Mouse (Mus musculus) thymus, adult 2 months (tissue): ENCODE data around the gene Gm49601. TPM values are rescaled to one million over a fixed set of nuclear protein-coding genes. Genes with fewer than 3 reads are reported as not detected.

Source experiments
- DNase-seq: peaks from one replicate; pipeline ENCODE4 v3.0.0; 2021
- H3K27ac ChIP-seq: fragments of 200-500 bp; 2 replicates; pipeline ENCODE4 v1.5.1; 2012; ENCODE audit warnings: low read length, control low read depth; ENCODE audit not compliant: control insufficient read depth, insufficient read depth
- H3K27me3 ChIP-seq: fragments of 200-500 bp; 2 replicates; pipeline ENCODE4 v1.6.1; 2012; ENCODE audit warnings: mild to moderate bottlenecking, low read length, moderate library complexity, mixed read lengths; ENCODE audit not compliant: control insufficient read depth, insufficient read depth
- H3K36me3 ChIP-seq: fragments of 200-500 bp; 2 replicates; pipeline ENCODE4 v1.6.1; 2012; ENCODE audit warnings: mild to moderate bottlenecking, low read length, moderate library complexity; ENCODE audit not compliant: control insufficient read depth, insufficient read depth
- H3K4me1 ChIP-seq: fragments of 200-500 bp; replicated peaks from 2 replicates; pipeline ENCODE4 v1.6.1; 2012; ENCODE audit warnings: low read length; ENCODE audit not compliant: control insufficient read depth, insufficient read depth
- H3K4me3 ChIP-seq: fragments of 200-500 bp; 2 replicates; pipeline ENCODE4 v1.5.1; 2012; ENCODE audit warnings: mild to moderate bottlenecking, low read length, control low read depth, moderate library complexity; ENCODE audit not compliant: control insufficient read depth, insufficient read depth
- CTCF ChIP-seq: fragments of 200-500 bp; IDR thresholded peaks from 2 replicates; pipeline ENCODE4 v1.5.1; 2012; ENCODE audit warnings: mild to moderate bottlenecking, control low read depth, low read length, moderate library complexity, borderline replicate concordance; ENCODE audit not compliant: control insufficient read depth, poor library complexity, insufficient read depth; ENCODE audit errors: extremely low read depth
- POLR2A ChIP-seq: fragments of 200-500 bp; IDR thresholded peaks from 2 replicates; pipeline ENCODE4 v1.6.1; 2012; ENCODE audit warnings: mild to moderate bottlenecking, low read length, control low read depth, moderate library complexity; ENCODE audit not compliant: control insufficient read depth, poor library complexity, insufficient read depth; ENCODE audit errors: extremely low read depth
- WGBS: fragments of 180-500 bp; shearing (Covaris S2); methylation state at CpG from one replicate; pipeline ENCODE4 v1.1.7; 2018; 5-methylcytosine and 5-hydroxymethylcytosine counted together
- polyA plus RNA-seq: library from polyadenylated mRNA; depleted of rRNA; stranded (reverse); fragments of >200 nt; gene quantifications from 2 replicates; pipeline ENCODE4 v1.2.3, GENCODE M21; 2012

Gene Gm49601
- polyA plus RNA-seq, 1 experiment, result 0.93 TPM

DNA sequence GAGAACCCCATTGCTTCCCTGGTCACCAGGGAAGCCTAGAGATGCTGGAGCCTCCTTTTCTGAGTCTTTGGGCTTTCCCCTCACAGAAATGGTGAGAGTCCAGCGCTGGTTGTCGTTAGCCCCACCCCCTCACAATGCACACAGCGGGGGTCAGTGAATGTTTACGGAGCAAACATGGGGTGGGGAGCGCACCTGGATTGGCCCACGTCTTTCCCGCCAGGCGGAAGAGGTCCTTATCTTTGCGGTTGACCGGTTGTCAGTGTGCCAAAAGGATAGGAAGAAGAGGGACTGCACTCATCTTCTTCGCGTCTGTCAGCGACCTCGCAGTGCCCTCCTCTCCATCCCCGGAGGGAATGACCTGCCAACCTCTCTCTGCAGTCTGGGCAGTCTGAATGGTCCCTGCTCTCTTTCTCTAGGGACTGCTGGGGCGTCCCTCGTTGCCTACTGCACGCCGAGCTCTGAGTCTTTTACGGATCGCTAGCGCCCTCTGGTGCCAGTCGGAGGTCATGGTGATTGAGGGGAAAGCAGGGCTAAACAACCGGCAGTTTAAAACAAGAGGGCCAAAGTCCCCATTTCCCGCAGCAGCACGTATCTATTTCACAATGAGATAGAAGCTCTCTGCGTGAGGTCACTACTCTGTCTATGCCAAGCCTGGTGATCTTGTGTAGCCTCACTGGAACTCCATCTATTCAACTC lies 8.7 kb downstream of the Gm49601 start:
- Histone ChIP-seq H3K4me3 (peak overlapping the region; percentile 20; the same call in 1 of the 2 replicates), H3K27ac (no peak overlapping the region), H3K36me3 (no peaks in the 10 kb centered on the region), H3K27me3 (peaks cover 18% of the 10 kb centered on the region; the same call in 1 of the 2 replicates), H3K4me1 (peaks cover 11% of the 10 kb centered on the region)
- TF ChIP-seq POLR2A, result no peak
- TF ChIP-seq CTCF, result peak; percentile 88; the same call in 1 of the 2 replicates
- WGBS, result 4% methylated on average over 27 of the region's 27 CpGs
- DNase-seq, result peak; percentile 85

DNA sequence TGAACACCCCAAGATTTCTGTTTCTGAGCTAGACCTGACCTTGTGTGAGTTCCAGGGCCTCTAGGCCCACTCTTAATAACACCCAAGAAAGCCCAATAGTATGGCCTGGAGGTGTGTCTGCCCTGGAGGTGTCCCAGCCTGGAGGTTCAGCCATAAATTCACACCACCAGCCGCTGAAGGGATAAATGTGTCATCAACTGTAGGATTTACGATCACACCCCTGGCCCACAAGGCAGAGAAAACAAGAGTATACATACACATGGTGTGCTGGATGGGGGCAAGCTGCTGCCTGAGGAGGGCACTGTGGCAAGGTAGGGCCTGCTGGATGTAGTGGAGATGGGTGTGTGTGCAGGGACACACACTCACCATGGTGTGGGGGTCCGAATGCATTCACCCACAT lies 12.9 kb downstream of the Gm49601 start:
- WGBS, result 89% methylated on average over 3 of the region's 3 CpGs
- DNase-seq, result no peak

DNA sequence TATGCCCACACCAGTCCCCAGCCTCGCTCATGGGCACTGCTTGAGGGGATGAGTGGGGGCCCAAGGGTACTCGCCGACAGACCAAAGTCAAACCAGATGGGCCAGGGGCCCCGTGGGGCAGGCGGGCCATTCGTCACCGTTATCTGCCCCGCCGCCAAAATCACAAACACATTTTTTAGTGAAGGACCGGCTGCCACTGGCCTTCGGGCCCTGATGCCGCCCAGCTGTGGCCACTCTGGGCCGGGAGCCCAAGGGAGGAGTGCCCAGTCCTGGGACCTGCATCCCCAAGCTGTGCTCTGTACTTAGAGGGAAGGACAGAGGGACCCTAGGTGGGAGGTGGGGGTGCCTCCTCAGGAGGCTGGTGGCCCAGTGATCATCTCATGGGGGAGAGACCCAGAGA lies 14.5 kb downstream of the Gm49601 start:
- 94% methylated on average over 13 of the region's 13 CpGs for WGBS
- DNase-seq, result no peak
- Histone ChIP-seq H3K27me3 (no peaks in the 10 kb centered on the region; the same call in 1 of the 2 replicates), H3K27ac (no peak overlapping the region), H3K4me3 (no peak overlapping the region), H3K36me3 (no peaks in the 10 kb centered on the region), H3K4me1 (no peaks in the 10 kb centered on the region)
- TF ChIP-seq CTCF (no peak), POLR2A (no peak)

More for the DNA sequence above, 12.9 kb downstream of the Gm49601 start:
- Histone ChIP-seq H3K4me3 (no peak overlapping the region), H3K27me3 (no peaks in the 10 kb centered on the region), H3K27ac (no peak overlapping the region), H3K36me3 (no peaks in the 10 kb centered on the region), H3K4me1 (peaks cover 4% of the 10 kb centered on the region)
- TF ChIP-seq POLR2A (no peak), CTCF (no peak)

DNA sequence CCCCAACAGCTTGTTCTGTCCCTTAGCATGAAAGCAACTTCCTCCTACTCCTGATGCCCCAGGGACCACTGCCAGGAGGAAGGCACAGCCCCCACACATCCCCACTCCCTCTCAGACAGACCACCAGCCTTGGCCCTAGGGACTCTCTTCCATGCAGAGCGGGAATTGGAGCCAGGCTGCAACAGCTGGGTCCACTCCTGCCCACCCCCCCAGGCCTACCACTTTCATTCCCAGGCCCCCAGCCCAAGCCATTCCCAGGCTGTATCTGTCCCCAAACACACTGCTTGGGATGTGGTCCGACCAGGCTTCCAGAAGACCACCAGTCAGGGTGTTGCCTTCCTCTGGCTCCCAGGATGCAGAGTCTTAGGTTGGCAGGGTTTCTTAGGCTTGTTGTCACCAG lies 17.1 kb downstream of the Gm49601 start:
- DNase-seq, result no peak
- no peak overlapping the region for H3K4me3 ChIP-seq
- TF ChIP-seq CTCF, result no peak
- TF ChIP-seq POLR2A, result no peak
- no peaks in the 10 kb centered on the region for H3K4me1 ChIP-seq
- H3K36me3 ChIP-seq, result no peaks in the 10 kb centered on the region
- H3K27ac ChIP-seq, result no peak overlapping the region
- H3K27me3 ChIP-seq, result no peaks in the 10 kb centered on the region; the same call in 1 of the 2 replicates
- 98% methylated on average over 2 of the region's 2 CpGs for WGBS

DNA sequence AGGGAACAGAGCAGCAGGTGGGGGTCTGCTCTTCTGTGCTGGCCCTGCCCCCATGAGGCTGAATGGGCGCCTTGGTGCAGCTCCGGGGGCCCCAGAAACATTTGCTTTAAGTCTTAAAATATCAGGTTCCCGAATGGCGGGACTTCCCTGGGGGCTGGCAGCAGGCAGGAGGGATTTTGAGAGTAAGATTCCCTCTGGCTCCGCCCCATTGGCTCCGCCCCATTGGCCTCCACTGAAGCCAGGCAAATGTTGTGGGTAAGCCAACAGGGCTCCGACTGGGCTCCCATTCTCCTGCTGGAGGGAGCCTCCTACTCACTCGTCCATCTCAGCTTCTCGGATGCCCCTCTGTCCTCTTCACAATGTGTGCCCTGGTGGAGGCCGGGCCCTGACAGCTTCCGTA lies 18.0 kb downstream of the Gm49601 start:
- 63% methylated on average over 11 of the region's 11 CpGs for WGBS
- no peak overlapping the region for H3K4me3 ChIP-seq
- H3K27me3 ChIP-seq, result no peaks in the 10 kb centered on the region; the same call in 1 of the 2 replicates
- H3K4me1 ChIP-seq, result no peaks in the 10 kb centered on the region
- H3K36me3 ChIP-seq, result no peaks in the 10 kb centered on the region
- DNase-seq, result no peak
- TF ChIP-seq POLR2A (no peak), CTCF (no peak)
- no peak overlapping the region for H3K27ac ChIP-seq

- Histone ChIP-seq H3K27me3 (no peaks in the 10 kb centered on the region; the same call in 1 of the 2 replicates), H3K36me3 (no peaks in the 10 kb centered on the region), H3K4me1 (0 out of 2 replicates have a peak, but pooled peaks cover 4% of the 10 kb centered on the region), H3K4me3 (no peak overlapping the region), H3K27ac (no peak overlapping the region)
- no peak for DNase-seq
- 95% methylated on average over 5 of the region's 5 CpGs for WGBS
- no peak for TF ChIP-seq CTCF
These were observed 20.5 kb downstream of the Gm49601 start for GRCm38 (mm10) chr16:18605705-18606104.
